Mouse (Mus musculus) midbrain, embryonic 15.5 days (tissue): ENCODE data around the gene Csf2. TPM values are rescaled to one million over a fixed set of nuclear protein-coding genes. Genes with fewer than 3 reads are reported as not detected.

Experiments
- polyA plus RNA-seq: library from polyadenylated mRNA; unstranded; fragments of >200 nt; fragmentation: Nextera tagmentation; extraction: Ambion mirVana; gene quantifications from 2 replicates; pipeline ENCODE4 v1.2.1, GENCODE M21; 2015

Gene Csf2
- polyA plus RNA-seq, 1 experiment from 2014 or later = not detected

Other genes starting within 250 kb of the Csf2 start
- gene Slc22a4, start 221.6 kb downstream of the Csf2 start, polyA plus RNA-seq = 3.3 and 4.0 TPM in 2 replicates
- 22.3 and 26.8 TPM in 2 replicates for gene Pdlim4, start 180.7 kb downstream of the Csf2 start, polyA plus RNA-seq
- gene P4ha2, start 149.6 kb downstream of the Csf2 start, polyA plus RNA-seq = 10.0 and 10.3 TPM in 2 replicates
- not detected in 2 replicates for gene Il3, start 17.6 kb upstream of the Csf2 start, polyA plus RNA-seq
- 42.7 and 44.0 TPM in 2 replicates for gene Acsl6, start 54.1 kb upstream of the Csf2 start, polyA plus RNA-seq
- gene Meikin, start 121.0 kb upstream of the Csf2 start, polyA plus RNA-seq = not detected in 2 replicates
- 11.0 and 11.6 TPM in 2 replicates for gene Fnip1, start 188.5 kb upstream of the Csf2 start, polyA plus RNA-seq